Mouse (Mus musculus) brain, embryonic 14.5 days (tissue): Measurements from ENCODE around the gene Prr5.

ENCODE experiments used
- CTCF ChIP-seq: fragments of 200-500 bp; IDR thresholded peaks from 2 replicates; pipeline ENCODE4 v1.5.1; 2012; ENCODE audit warnings: inconsistent platforms, mild to moderate bottlenecking, moderate library complexity, borderline replicate concordance; ENCODE audit not compliant: insufficient read depth, insufficient read length; ENCODE audit errors: extremely low read depth
- POLR2A ChIP-seq: fragments of 200-500 bp; IDR thresholded peaks from 2 replicates; pipeline ENCODE4 v1.6.1; 2012; ENCODE audit warnings: mild to moderate bottlenecking, inconsistent platforms, borderline replicate concordance; ENCODE audit not compliant: poor library complexity, insufficient read depth, insufficient read length, severe bottlenecking; ENCODE audit errors: extremely low read depth

GRCm38 (mm10) chr15:84706983-84707619 lies 37.7 kb downstream of the Prr5 start:
- TF ChIP-seq POLR2A = no peak
- no peak for TF ChIP-seq CTCF
